Mouse (Mus musculus) brain, adult 10 weeks (tissue): Measurements from ENCODE around the gene Clec4a1. TPM values are rescaled to one million over a fixed set of nuclear protein-coding genes. Genes with fewer than 3 reads are reported as not detected.

Source experiments
- polyA plus RNA-seq: library from polyadenylated mRNA; stranded (reverse); fragments of 350-450 nt; fragmentation: Illumina TruSeq; extraction: RNeasy Lipid Tissue Mini Kit (QIAGEN cat#74804); gene quantifications from one replicate; pipeline ENCODE4 v1.2.3, GENCODE M21; 2015; ENCODE audit warnings: low read depth, low replicate concordance

Clec4a1 gene
- 0.39 TPM for polyA plus RNA-seq

GRCm38 (mm10) chr6:122921451-122921850 lies at the start of gene Clec4a1:
Gene Clec4a1, plus strand, starts transcription at chr6:122921848.

DNA sequence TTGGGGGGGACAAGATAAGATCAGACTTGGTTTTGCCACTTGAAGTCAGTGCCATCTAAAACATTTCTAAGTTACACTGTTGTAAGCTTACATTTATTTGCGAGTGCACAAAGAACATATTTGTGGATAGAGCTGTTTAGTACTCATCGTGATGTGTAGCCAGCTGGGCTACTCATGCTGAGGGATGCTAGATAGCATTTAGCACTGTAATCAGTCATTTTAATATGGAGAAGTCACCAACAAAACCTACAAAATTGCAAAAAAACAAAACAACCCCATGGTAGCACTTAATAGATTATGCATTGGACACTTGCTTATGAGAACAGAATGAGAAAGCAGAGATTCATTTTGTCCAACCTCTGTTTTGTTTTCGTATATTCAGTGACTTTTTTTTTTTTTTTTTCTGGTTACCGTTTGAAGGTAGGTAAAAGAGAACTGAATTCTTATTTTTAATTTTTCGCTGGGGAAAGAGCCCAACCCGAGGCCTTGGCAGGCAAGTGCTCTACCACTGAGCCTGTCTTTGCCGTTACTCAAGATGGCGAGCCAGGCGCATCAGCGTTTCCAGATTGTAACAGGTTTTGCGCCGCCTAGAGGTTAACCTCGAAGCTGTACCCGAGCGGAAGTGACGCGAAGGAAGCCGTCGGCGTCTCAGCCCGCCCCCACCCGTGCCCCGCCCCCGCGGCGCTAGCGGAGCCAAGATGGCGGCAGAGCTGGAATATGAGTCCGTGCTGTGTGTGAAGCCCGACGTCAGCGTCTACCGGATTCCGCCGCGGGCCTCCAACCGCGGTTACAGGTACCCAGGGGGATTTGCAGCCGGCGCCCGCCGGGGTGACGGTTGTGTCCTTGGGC lies 47.6 kb upstream of the Clec4a1 start, which contains the start of gene Necap1:
Gene Necap1 (plus strand): TSS at position 604 of the 849 bp plus-strand sequence.

GRCm38 (mm10) chr6:122952401-122952800 lies 30.8 kb downstream of the Clec4a1 start, which contains the start of gene Clec4a3:
Gene Clec4a3, plus strand, starts transcription at chr6:122952515.

Other genes starting within 250 kb of the Clec4a1 start
- not detected for gene Nanog, start 214.4 kb upstream of the Clec4a1 start, polyA plus RNA-seq
- gene Slc2a3, start 120.2 kb upstream of the Clec4a1 start, polyA plus RNA-seq, result 88.9 TPM
- 14.9 TPM for gene Foxj2, start 101.9 kb upstream of the Clec4a1 start, polyA plus RNA-seq
- gene C3ar1, start 65.7 kb upstream of the Clec4a1 start, polyA plus RNA-seq, result 1.0 TPM
- 194 TPM for gene Necap1, start 47.4 kb upstream of the Clec4a1 start, polyA plus RNA-seq
- gene Clec4a3, start 30.7 kb downstream of the Clec4a1 start, polyA plus RNA-seq, result 1.9 TPM
- gene Clec4a4, start 68.5 kb downstream of the Clec4a1 start, polyA plus RNA-seq, result not detected
- not detected for gene Clec4b1, start 128.1 kb downstream of the Clec4a1 start, polyA plus RNA-seq
- 2.7 TPM for gene Clec4a2, start 184.6 kb downstream of the Clec4a1 start, polyA plus RNA-seq